Mouse (Mus musculus): Measurements from ENCODE around the gene Tmem210. TPM values are rescaled to one million over a fixed set of nuclear protein-coding genes. Genes with fewer than 3 reads are reported as not detected.
"Not testable (repeated sequence)": the region's sequence is repeated elsewhere in the genome, so short reads cannot be mapped to it uniquely, and the experiment has no call there.

Tmem210 gene
- not detected for polyA plus RNA-seq (2017; shearing (Covaris generic))

GRCm38 (mm10) chr2:25287927-25288649, at the start of gene Tmem210:
TSS of gene Tmem210 (plus strand) at chr2:25288145.
- ATAC-seq: no peak

GRCm38 (mm10) chr2:25239766-25240165, 48.2 kb upstream of the Tmem210 start:
- no peak for ATAC-seq

GRCm38 (mm10) chr2:25240310-25240709, 47.6 kb upstream of the Tmem210 start:
- ATAC-seq: no peak

- ATAC-seq: peak; percentile 66
Measured at GRCm38 (mm10) chr2:25240723-25241437, 47.1 kb upstream of the Tmem210 start.

GRCm38 (mm10) chr2:25241438-25241775, 46.5 kb upstream of the Tmem210 start:
- ATAC-seq: peak; percentile 37

GRCm38 (mm10) chr2:25242101-25242506, 45.8 kb upstream of the Tmem210 start, which contains the start of the genes Rnf208 and Cysrt1:
TSS of gene Rnf208 (plus strand) at chr2:25242255.
TSS of gene Cysrt1 (minus strand) at chr2:25242452.
- ATAC-seq: peak; percentile 70

GRCm38 (mm10) chr2:25243342-25243741, 44.6 kb upstream of the Tmem210 start:
- no peak for ATAC-seq

GRCm38 (mm10) chr2:25244144-25244543, 43.8 kb upstream of the Tmem210 start:
- no peak for ATAC-seq

GRCm38 (mm10) chr2:25246183-25247072, 41.5 kb upstream of the Tmem210 start, which contains the start of gene AL732309.1:
TSS of gene AL732309.1 (minus strand) at chr2:25246863.
- no peak for ATAC-seq

GRCm38 (mm10) chr2:25252331-25252730, 35.6 kb upstream of the Tmem210 start:
- no peak for ATAC-seq

GRCm38 (mm10) chr2:25255284-25255779, 32.6 kb upstream of the Tmem210 start, which contains the start of gene Tmem203:
TSS of gene Tmem203 (plus strand) at chr2:25255439.
- ATAC-seq: peak; percentile 89

GRCm38 (mm10) chr2:25256443-25257109, 31.4 kb upstream of the Tmem210 start:
- ATAC-seq: not testable (repeated sequence)

GRCm38 (mm10) chr2:25257250-25257649, 30.7 kb upstream of the Tmem210 start:
- not testable (repeated sequence) for ATAC-seq

GRCm38 (mm10) chr2:25258887-25259286, 29.1 kb upstream of the Tmem210 start:
- no peak for ATAC-seq

- ATAC-seq: peak; percentile 28
Measured at GRCm38 (mm10) chr2:25261870-25262269, 26.1 kb upstream of the Tmem210 start.

GRCm38 (mm10) chr2:25262291-25262767, 25.6 kb upstream of the Tmem210 start, which contains the start of gene Tprn:
TSS of gene Tprn (plus strand) at chr2:25262618.
- peak; percentile 98 for ATAC-seq

- ATAC-seq: peak; percentile 46
Measured at GRCm38 (mm10) chr2:25262795-25263622, 24.9 kb upstream of the Tmem210 start.

GRCm38 (mm10) chr2:25263623-25264285, 24.2 kb upstream of the Tmem210 start:
- no peak for ATAC-seq

GRCm38 (mm10) chr2:25264286-25264660, 23.7 kb upstream of the Tmem210 start:
- ATAC-seq: no peak

GRCm38 (mm10) chr2:25264851-25265250, 23.1 kb upstream of the Tmem210 start:
- ATAC-seq: no peak

All from CD4-positive, CD25-positive, alpha-beta regulatory T cell, adult 4 months (primary cell).